Mouse (Mus musculus): ENCODE measurements around the gene Cyfip2. TPM values are rescaled to one million over a fixed set of nuclear protein-coding genes. Genes with fewer than 3 reads are reported as not detected.
"Not testable (repeated sequence)": the region's sequence is repeated elsewhere in the genome, so short reads cannot be mapped to it uniquely, and the experiment has no call there.

Gene Cyfip2
- polyA plus RNA-seq, 1 experiment from 2014 or later: 8.9 TPM

DNA sequence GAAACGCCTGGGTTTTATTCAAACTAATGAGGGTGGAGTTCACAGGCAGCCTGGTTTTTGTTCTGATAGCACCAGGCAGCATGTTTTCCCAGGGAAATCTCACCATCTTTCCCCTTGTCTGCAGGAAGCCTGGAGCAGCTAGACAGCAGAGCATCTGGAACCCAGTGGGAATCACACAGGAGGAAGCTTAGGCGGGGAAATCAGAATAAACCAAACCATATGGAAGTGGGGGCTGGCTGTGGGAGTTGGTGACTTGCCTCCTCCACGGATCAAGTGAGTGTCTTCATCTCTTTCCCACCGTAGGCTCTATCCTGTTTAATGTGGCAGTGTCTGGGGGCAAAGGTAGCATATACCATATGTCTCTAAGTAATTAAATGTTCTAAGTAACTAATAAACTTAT is 127.2 kb downstream of the Cyfip2 start:
- H3K4me3 ChIP-seq (ENCODE audit: control insufficient read depth in 1 of 2, insufficient read depth in 1 of 2, low read depth in 1 of 2, low read length in 2 of 2): no peak overlapping the region
- H3K27me3 ChIP-seq (ENCODE audit: control insufficient read depth, insufficient read depth, low read length): no peaks in the 10 kb centered on the region
- no peaks in the 10 kb centered on the region for H3K9me3 ChIP-seq (ENCODE audit: control insufficient read depth, low read length)
- 28% methylated on average over 4 of the region's 4 CpGs for WGBS
- no peak overlapping the region for H3K9ac ChIP-seq (ENCODE audit: low read length)
- H3K4me1 ChIP-seq (ENCODE audit: control insufficient read depth in 2 of 2, insufficient read depth in 2 of 2, low read length in 2 of 2): peaks cover 3 to 4% of the 10 kb centered on the region in 2 experiments; a peak in 2 of 4 replicates
- no peak overlapping the region for H3K4me2 ChIP-seq (ENCODE audit: low read length)
- H3K36me3 ChIP-seq (ENCODE audit: control insufficient read depth, insufficient read depth, low read length): no peaks in the 10 kb centered on the region
- ATAC-seq (ENCODE audit: insufficient number of reproducible peaks, insufficient read depth, low FRiP score, low read depth): peak; percentile 56; the same call in 1 of the 2 replicates
- H3K27ac ChIP-seq (replicated peaks in 1 of 2; ENCODE audit: control insufficient read depth in 1 of 2, insufficient read depth in 1 of 2, low read depth in 2 of 2, low read length in 2 of 2): peak overlapping the region; percentile 21 to 53; a peak in 1 of 4 replicates

GRCm38 (mm10) chr11:46184946-46185345 is 127.7 kb downstream of the Cyfip2 start:
- H3K9me3 ChIP-seq (ENCODE audit: control insufficient read depth, low read length): no peaks in the 10 kb centered on the region
- H3K4me3 ChIP-seq (ENCODE audit: control insufficient read depth in 1 of 2, insufficient read depth in 1 of 2, low read depth in 1 of 2, low read length in 2 of 2): no peak overlapping the region
- no peak overlapping the region for H3K4me2 ChIP-seq (ENCODE audit: low read length)
- H3K36me3 ChIP-seq (ENCODE audit: control insufficient read depth, insufficient read depth, low read length): no peaks in the 10 kb centered on the region
- ATAC-seq (ENCODE audit: insufficient number of reproducible peaks, insufficient read depth, low FRiP score, low read depth): no peak; the same call in 1 of the 2 replicates
- H3K4me1 ChIP-seq (ENCODE audit: control insufficient read depth in 2 of 2, insufficient read depth in 2 of 2, low read length in 2 of 2): peaks cover 3 to 4% of the 10 kb centered on the region in 2 experiments; a peak in 2 of 4 replicates
- H3K27me3 ChIP-seq (ENCODE audit: control insufficient read depth, insufficient read depth, low read length): no peaks in the 10 kb centered on the region
- H3K9ac ChIP-seq (ENCODE audit: low read length): no peak overlapping the region
- peak overlapping the region; percentile 21 to 53; a peak in 3 of 4 replicates for H3K27ac ChIP-seq (replicated peaks in 1 of 2; ENCODE audit: control insufficient read depth in 1 of 2, insufficient read depth in 1 of 2, low read depth in 2 of 2, low read length in 2 of 2)
- 65% methylated on average over 3 of the region's 3 CpGs for whole genome bisulfite sequencing

DNA sequence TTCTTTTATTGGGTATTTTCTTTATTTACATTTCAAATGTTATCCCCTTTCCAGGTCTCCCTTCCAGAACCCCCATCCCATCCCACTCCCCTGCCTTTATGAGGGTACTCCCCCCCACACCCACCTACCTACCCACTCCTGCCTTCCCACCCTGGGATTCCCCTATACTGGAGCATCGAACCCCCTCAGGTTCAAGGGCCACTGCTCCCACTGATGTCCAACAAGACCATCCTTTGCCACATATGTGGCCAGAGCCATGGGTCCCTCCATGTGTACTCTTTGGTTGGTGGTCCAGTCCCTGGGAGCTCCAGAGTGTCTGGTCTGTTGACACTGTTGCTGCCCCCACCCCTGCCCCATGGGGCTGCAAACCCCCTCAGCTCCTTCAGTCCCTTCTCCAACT is 130.6 kb downstream of the Cyfip2 start:
- not testable (repeated sequence) for H3K9me3 ChIP-seq (ENCODE audit: control insufficient read depth, low read length); H3K9ac ChIP-seq (ENCODE audit: low read length); H3K4me2 ChIP-seq (ENCODE audit: low read length); H3K36me3 ChIP-seq (ENCODE audit: control insufficient read depth, insufficient read depth, low read length); H3K27me3 ChIP-seq (ENCODE audit: control insufficient read depth, insufficient read depth, low read length); H3K27ac ChIP-seq (replicated peaks in 1 of 2; ENCODE audit: control insufficient read depth in 1 of 2, insufficient read depth in 1 of 2, low read depth in 2 of 2, low read length in 2 of 2); ATAC-seq (ENCODE audit: insufficient number of reproducible peaks, insufficient read depth, low FRiP score, low read depth); H3K4me3 ChIP-seq (ENCODE audit: control insufficient read depth in 1 of 2, insufficient read depth in 1 of 2, low read depth in 1 of 2, low read length in 2 of 2); H3K4me1 ChIP-seq (ENCODE audit: control insufficient read depth in 2 of 2, insufficient read depth in 2 of 2, low read length in 2 of 2)
- WGBS: 78% methylated on average over 1 of the region's 1 CpGs

DNA sequence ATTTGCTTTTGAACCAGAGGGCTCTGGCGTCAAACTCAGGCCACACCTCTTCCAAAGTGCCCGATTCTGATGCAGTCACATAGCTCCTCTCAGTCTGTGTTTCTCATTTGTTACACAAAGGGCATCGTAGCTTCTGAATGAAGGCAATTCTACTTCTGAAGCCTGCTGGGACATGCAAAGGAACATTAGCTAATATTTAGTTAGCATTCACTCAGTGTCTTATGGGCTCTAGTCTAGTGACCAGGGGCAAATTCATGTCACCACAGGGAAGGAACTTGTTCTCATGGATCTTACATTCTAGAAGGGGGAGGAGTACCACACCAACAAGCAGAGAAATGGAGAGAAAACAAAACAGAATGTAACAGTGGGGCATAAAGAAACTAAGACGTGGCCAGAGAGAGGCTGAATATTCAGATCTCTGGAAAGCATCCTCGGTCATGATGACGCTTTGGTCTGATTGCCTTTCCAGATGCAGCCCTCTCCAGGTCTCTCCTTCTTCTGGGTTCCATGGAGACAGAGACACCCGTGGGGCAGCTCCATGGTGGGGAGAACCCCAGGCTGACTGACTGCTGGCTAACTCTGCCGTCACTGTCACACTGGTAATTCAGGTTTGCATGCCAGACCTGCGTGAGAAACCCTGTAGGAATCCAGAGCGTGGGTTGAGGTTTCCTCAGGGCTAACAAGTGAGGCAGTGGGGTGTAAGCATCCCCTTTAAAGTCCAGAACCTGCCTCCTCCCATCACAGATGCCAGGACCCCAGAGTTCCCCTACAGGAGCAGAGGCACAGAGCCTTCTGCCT is 135.2 kb downstream of the Cyfip2 start:
- no peak for ATAC-seq (ENCODE audit: insufficient number of reproducible peaks, insufficient read depth, low FRiP score, low read depth)
- no peak overlapping the region for H3K4me3 ChIP-seq (ENCODE audit: control insufficient read depth in 1 of 2, insufficient read depth in 1 of 2, low read depth in 1 of 2, low read length in 2 of 2)
- WGBS: 77% methylated on average over 10 of the region's 10 CpGs
- H3K4me1 ChIP-seq (ENCODE audit: control insufficient read depth in 2 of 2, insufficient read depth in 2 of 2, low read length in 2 of 2): peaks cover 0 to 11% of the 10 kb centered on the region in 2 experiments; a peak in 2 of 4 replicates
- H3K9ac ChIP-seq (ENCODE audit: low read length): no peak overlapping the region
- no peak overlapping the region for H3K4me2 ChIP-seq (ENCODE audit: low read length)
- no peaks in the 10 kb centered on the region for H3K36me3 ChIP-seq (ENCODE audit: control insufficient read depth, insufficient read depth, low read length)
- no peaks in the 10 kb centered on the region for H3K27me3 ChIP-seq (ENCODE audit: control insufficient read depth, insufficient read depth, low read length)
- no peak overlapping the region for H3K27ac ChIP-seq (replicated peaks in 1 of 2; ENCODE audit: control insufficient read depth in 1 of 2, insufficient read depth in 1 of 2, low read depth in 2 of 2, low read length in 2 of 2)
- H3K9me3 ChIP-seq (ENCODE audit: control insufficient read depth, low read length): no peaks in the 10 kb centered on the region

- Histone ChIP-seq H3K9me3 (ENCODE audit: control insufficient read depth, low read length) (no peaks in the 10 kb centered on the region), H3K36me3 (ENCODE audit: control insufficient read depth, insufficient read depth, low read length) (no peaks in the 10 kb centered on the region), H3K9ac (ENCODE audit: low read length) (no peak overlapping the region), H3K27me3 (ENCODE audit: control insufficient read depth, insufficient read depth, low read length) (no peaks in the 10 kb centered on the region), H3K4me3 (ENCODE audit: control insufficient read depth in 1 of 2, insufficient read depth in 1 of 2, low read depth in 1 of 2, low read length in 2 of 2) (no peak overlapping the region), H3K4me2 (ENCODE audit: low read length) (no peak overlapping the region), H3K4me1 (ENCODE audit: control insufficient read depth in 2 of 2, insufficient read depth in 2 of 2, low read length in 2 of 2) (peaks cover 0 to 11% of the 10 kb centered on the region in 2 experiments; a peak in 2 of 4 replicates), H3K27ac (replicated peaks in 1 of 2; ENCODE audit: control insufficient read depth in 1 of 2, insufficient read depth in 1 of 2, low read depth in 2 of 2, low read length in 2 of 2) (0 out of 4 replicates have a peak overlapping the region, but pooled peaks of 1 of the 2 experiments have one; percentile 25)
- ATAC-seq (ENCODE audit: insufficient number of reproducible peaks, insufficient read depth, low FRiP score, low read depth): no peak
- 73% methylated on average over 6 of the region's 6 CpGs for WGBS
These were observed 136.5 kb downstream of the Cyfip2 start for GRCm38 (mm10) chr11:46176155-46176554.

DNA sequence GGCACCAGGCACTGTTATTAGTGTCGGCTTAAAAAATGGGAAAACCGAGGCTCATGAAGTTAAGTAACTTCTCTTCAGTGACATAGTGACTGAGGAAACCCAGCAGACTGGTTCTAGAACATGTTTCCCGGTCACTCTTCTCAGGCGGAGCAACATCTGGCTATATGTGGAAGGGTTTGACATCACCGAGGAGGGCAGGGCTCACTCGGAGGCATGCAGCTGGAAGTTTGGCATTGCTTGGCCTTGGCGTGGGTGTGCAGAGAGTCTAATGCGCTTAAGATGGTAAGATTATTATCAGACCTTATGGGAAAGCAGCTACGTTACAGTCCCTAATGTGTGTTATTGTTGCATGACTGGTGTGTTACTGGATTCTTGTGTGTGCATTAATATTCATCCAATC is 140.5 kb downstream of the Cyfip2 start:
- no peaks in the 10 kb centered on the region for H3K9me3 ChIP-seq (ENCODE audit: control insufficient read depth, low read length)
- ATAC-seq (ENCODE audit: insufficient number of reproducible peaks, insufficient read depth, low FRiP score, low read depth): no peak
- peaks cover 4 to 11% of the 10 kb centered on the region in 2 experiments; a peak in 2 of 4 replicates for H3K4me1 ChIP-seq (ENCODE audit: control insufficient read depth in 2 of 2, insufficient read depth in 2 of 2, low read length in 2 of 2)
- no peak overlapping the region for H3K27ac ChIP-seq (replicated peaks in 1 of 2; ENCODE audit: control insufficient read depth in 1 of 2, insufficient read depth in 1 of 2, low read depth in 2 of 2, low read length in 2 of 2)
- H3K27me3 ChIP-seq (ENCODE audit: control insufficient read depth, insufficient read depth, low read length): no peaks in the 10 kb centered on the region
- no peak overlapping the region for H3K4me3 ChIP-seq (ENCODE audit: control insufficient read depth in 1 of 2, insufficient read depth in 1 of 2, low read depth in 1 of 2, low read length in 2 of 2)
- WGBS: 91% methylated on average over 9 of the region's 9 CpGs
- no peak overlapping the region for H3K9ac ChIP-seq (ENCODE audit: low read length)
- H3K36me3 ChIP-seq (ENCODE audit: control insufficient read depth, insufficient read depth, low read length): no peaks in the 10 kb centered on the region
- no peak overlapping the region for H3K4me2 ChIP-seq (ENCODE audit: low read length)

- Histone ChIP-seq H3K27me3 (ENCODE audit: control insufficient read depth, insufficient read depth, low read length) (no peaks in the 10 kb centered on the region), H3K36me3 (ENCODE audit: control insufficient read depth, insufficient read depth, low read length) (no peaks in the 10 kb centered on the region), H3K4me2 (ENCODE audit: low read length) (no peak overlapping the region), H3K27ac (replicated peaks in 1 of 2; ENCODE audit: control insufficient read depth in 1 of 2, insufficient read depth in 1 of 2, low read depth in 2 of 2, low read length in 2 of 2) (0 out of 4 replicates have a peak overlapping the region, but pooled peaks of 1 of the 2 experiments have one; percentile 31), H3K4me1 (ENCODE audit: control insufficient read depth in 2 of 2, insufficient read depth in 2 of 2, low read length in 2 of 2) (peaks cover 0 to 4% of the 10 kb centered on the region in 2 experiments; a peak in 1 of 4 replicates), H3K9ac (ENCODE audit: low read length) (no peak overlapping the region), H3K4me3 (ENCODE audit: control insufficient read depth in 1 of 2, insufficient read depth in 1 of 2, low read depth in 1 of 2, low read length in 2 of 2) (no peak overlapping the region), H3K9me3 (ENCODE audit: control insufficient read depth, low read length) (no peaks in the 10 kb centered on the region)
- WGBS: 60% methylated on average over 3 of the region's 3 CpGs
- ATAC-seq (ENCODE audit: insufficient number of reproducible peaks, insufficient read depth, low FRiP score, low read depth): no peak
These were observed 142.8 kb downstream of the Cyfip2 start for GRCm38 (mm10) chr11:46169908-46170307.

All from heart, embryonic 14.5 days (tissue).